Mouse (Mus musculus): Measurements from ENCODE around the gene Scn11a. TPM values are rescaled to one million over a fixed set of nuclear protein-coding genes. Genes with fewer than 3 reads are reported as not detected.

Gene Scn11a
- total RNA-seq, 2 experiments from 2014 or later: 0.05 to 0.07 TPM

- intact Hi-C loops (cut with DNase I): no loop called here
- DNase-seq: no peak
Observed at GRCm38 (mm10) chr9:119801460-119801859, 23.8 kb downstream of the Scn11a start.

GRCm38 (mm10) chr9:119796791-119797190 lies 28.5 kb downstream of the Scn11a start:
- no peak for DNase-seq
- intact Hi-C loops (cut with DNase I): no loop called here

- DNase-seq: no peak
- intact Hi-C loops (cut with DNase I): no loop called here
Observed at GRCm38 (mm10) chr9:119795254-119795912, 29.9 kb downstream of the Scn11a start.

- intact Hi-C loops (cut with DNase I): no loop called here
- DNase-seq: peak in 1 of 2 experiments; percentile 10
Observed at GRCm38 (mm10) chr9:119794470-119794869, 30.8 kb downstream of the Scn11a start.

- peak; percentile 22 to 45 for DNase-seq
- intact Hi-C loops (cut with DNase I): loop anchor here (2.0 kb wide), 1 partner anchor 98 kb away; no protein-coding TSS in a partner anchor
Observed at GRCm38 (mm10) chr9:119792505-119792904, 32.8 kb downstream of the Scn11a start.

- intact Hi-C loops (cut with DNase I): no loop called here
- DNase-seq: no peak
Observed at GRCm38 (mm10) chr9:119780901-119781300, 44.4 kb downstream of the Scn11a start.

- intact Hi-C loops (cut with DNase I): no loop called here
- no peak for DNase-seq
Observed at GRCm38 (mm10) chr9:119776661-119777060, 48.6 kb downstream of the Scn11a start.

GRCm38 (mm10) chr9:119768585-119768984 lies 56.7 kb downstream of the Scn11a start:
- intact Hi-C loops (cut with DNase I): no loop called here
- DNase-seq: peak; percentile 26 to 32

GRCm38 (mm10) chr9:119760226-119760625 lies 65.0 kb downstream of the Scn11a start:
- no peak for DNase-seq
- intact Hi-C loops (cut with DNase I): no loop called here

GRCm38 (mm10) chr9:119759457-119759856 lies 65.8 kb downstream of the Scn11a start:
- no peak for DNase-seq
- intact Hi-C loops (cut with DNase I): loop anchor here (10.0 kb wide), 1 partner anchor 175 kb away; no protein-coding TSS in a partner anchor

GRCm38 (mm10) chr9:119751507-119751906 lies 73.7 kb downstream of the Scn11a start:
- intact Hi-C loops (cut with DNase I): loop anchor here (2.0 to 10.0 kb wide), 4 partner anchors 89 to 293 kb away; no protein-coding TSS in a partner anchor
- DNase-seq: peak in 1 of 2 experiments; percentile 28

- DNase-seq: no peak
- intact Hi-C loops (cut with DNase I): no loop called here
Observed at GRCm38 (mm10) chr9:119749112-119749511, 76.1 kb downstream of the Scn11a start.

GRCm38 (mm10) chr9:119743900-119744299 lies 81.4 kb downstream of the Scn11a start:
- no peak for DNase-seq
- intact Hi-C loops (cut with DNase I): no loop called here

GRCm38 (mm10) chr9:119743312-119743711 lies 81.9 kb downstream of the Scn11a start:
- intact Hi-C loops (cut with DNase I): no loop called here
- no peak for DNase-seq

- intact Hi-C loops (cut with DNase I): no loop called here
- DNase-seq: no peak
Observed at GRCm38 (mm10) chr9:119741101-119741786, 84.0 kb downstream of the Scn11a start.

GRCm38 (mm10) chr9:119728412-119729097 lies 96.7 kb downstream of the Scn11a start:
- intact Hi-C loops (cut with DNase I): no loop called here
- DNase-seq: no peak

- intact Hi-C loops (cut with DNase I): no loop called here
- no peak for DNase-seq
Observed at GRCm38 (mm10) chr9:119726990-119727389, 98.3 kb downstream of the Scn11a start.

- DNase-seq: no peak
- intact Hi-C loops (cut with DNase I): no loop called here
Observed at GRCm38 (mm10) chr9:119725293-119725862, 99.9 kb downstream of the Scn11a start.

GRCm38 (mm10) chr9:119719222-119719621 lies 106.0 kb downstream of the Scn11a start, which contains the start of gene Scn10a:
Scn10a (minus strand) TSS chr9:119719322.
- DNase-seq: no peak
- intact Hi-C loops (cut with DNase I): no loop called here

- intact Hi-C loops (cut with DNase I): no loop called here
- DNase-seq: peak; percentile 77 to 83
Observed at GRCm38 (mm10) chr9:119706700-119707099, 118.6 kb downstream of the Scn11a start.
